Mouse (Mus musculus): ENCODE results near the gene Gak.

GRCm38 (mm10) chr5:108655381-108655780, 25.8 kb upstream of the Gak start:
- TF ChIP-seq GATA1 (IDR thresholded peaks at IDR 0.05; ENCODE audit: borderline replicate concordance, low read length) (no peak), FLI1 (IDR thresholded peaks at IDR 0.05; ENCODE audit: low read length) (no peak)
